Mouse (Mus musculus) cerebellum, adult 8-10 months (tissue): ENCODE data around the gene P4ha3.
A peak's percentile ranks its signal among the peaks of the same experiment; 100 is the strongest.
"Not testable (repeated sequence)": the region's sequence is repeated elsewhere in the genome, so short reads cannot be mapped to it uniquely, and the experiment has no call there.

ENCODE experiments used
- DNase-seq: peaks from one replicate; pipeline ENCODE4 v3.0.0; 2022

P4ha3 gene

GRCm38 (mm10) chr7:100285383-100285782 is at the start of gene P4ha3:
Gene P4ha3, plus strand, starts transcription at chr7:100285520.
- DNase-seq, result no peak

GRCm38 (mm10) chr7:100238271-100238670 is 47.0 kb upstream of the P4ha3 start:
- DNase-seq, result no peak

GRCm38 (mm10) chr7:100240601-100241000 is 44.7 kb upstream of the P4ha3 start:
- DNase-seq, result no peak

GRCm38 (mm10) chr7:100243007-100243406 is 42.3 kb upstream of the P4ha3 start:
- DNase-seq, result no peak

- DNase-seq, result no peak
Measured at GRCm38 (mm10) chr7:100244225-100244624, 41.1 kb upstream of the P4ha3 start.

- no peak for DNase-seq
Measured at GRCm38 (mm10) chr7:100245176-100245575, 40.1 kb upstream of the P4ha3 start.

- DNase-seq, result no peak
Measured at GRCm38 (mm10) chr7:100250667-100251066, 34.7 kb upstream of the P4ha3 start.

- no peak for DNase-seq
Measured at GRCm38 (mm10) chr7:100262350-100262749, 23.0 kb upstream of the P4ha3 start.

GRCm38 (mm10) chr7:100264934-100265333 is 20.4 kb upstream of the P4ha3 start:
- not testable (repeated sequence) for DNase-seq

GRCm38 (mm10) chr7:100272369-100272768 is 13.0 kb upstream of the P4ha3 start:
- no peak for DNase-seq

GRCm38 (mm10) chr7:100274507-100274906 is 10.8 kb upstream of the P4ha3 start:
- DNase-seq, result no peak

- DNase-seq, result no peak
Measured at GRCm38 (mm10) chr7:100276397-100276796, 8.9 kb upstream of the P4ha3 start.

GRCm38 (mm10) chr7:100279803-100280202 is 5.5 kb upstream of the P4ha3 start:
- peak; percentile 8 for DNase-seq

GRCm38 (mm10) chr7:100281596-100281995 is 3.7 kb upstream of the P4ha3 start:
- DNase-seq, result no peak

GRCm38 (mm10) chr7:100283298-100283697 is 2.0 kb upstream of the P4ha3 start:
- no peak for DNase-seq

- no peak for DNase-seq
Measured at GRCm38 (mm10) chr7:100287748-100288578, 2.6 kb downstream of the P4ha3 start.

- DNase-seq, result no peak
Measured at GRCm38 (mm10) chr7:100288622-100289021, 3.3 kb downstream of the P4ha3 start.

GRCm38 (mm10) chr7:100293546-100293945 is 8.2 kb downstream of the P4ha3 start:
- no peak for DNase-seq

GRCm38 (mm10) chr7:100295745-100296144 is 10.4 kb downstream of the P4ha3 start:
- no peak for DNase-seq

- DNase-seq, result no peak
Measured at GRCm38 (mm10) chr7:100296699-100297098, 11.4 kb downstream of the P4ha3 start.

- no peak for DNase-seq
Measured at GRCm38 (mm10) chr7:100298861-100299510, 13.7 kb downstream of the P4ha3 start.

- no peak for DNase-seq
Measured at GRCm38 (mm10) chr7:100301390-100301789, 16.1 kb downstream of the P4ha3 start.

GRCm38 (mm10) chr7:100302316-100302715 is 17.0 kb downstream of the P4ha3 start:
- no peak for DNase-seq

GRCm38 (mm10) chr7:100305894-100306293 is 20.6 kb downstream of the P4ha3 start:
- no peak for DNase-seq
